Mouse (Mus musculus) myocyte (in vitro differentiated cells): ENCODE data around the gene Cebpg. TPM values are rescaled to one million over a fixed set of nuclear protein-coding genes. Genes with fewer than 3 reads are reported as not detected.

Source experiments
- H3K27me3 ChIP-seq: one replicate; pipeline ENCODE4 v1.6.1; 2011; ENCODE audit not compliant: control insufficient read depth, insufficient read depth, insufficient read length
- H3K36me3 ChIP-seq: one replicate; pipeline ENCODE4 v1.6.1; 2011; ENCODE audit not compliant: control insufficient read depth, insufficient read depth
- H3K4me2 ChIP-seq: one replicate; pipeline ENCODE4 v1.6.1; 2011; ENCODE audit warnings: low read depth, control low read depth
- H3K4me3 ChIP-seq: one replicate; pipeline ENCODE4 v1.5.1; 2011; ENCODE audit warnings: mild to moderate bottlenecking, control low read depth, moderate library complexity
- H3K79me2 ChIP-seq: one replicate; pipeline ENCODE4 v1.6.1; 2011; ENCODE audit not compliant: control insufficient read depth, insufficient read depth
- H3ac ChIP-seq: one replicate; pipeline ENCODE4 v1.6.1; 2011; ENCODE audit not compliant: control insufficient read depth, insufficient read length
- CEBPB ChIP-seq: IDR thresholded peaks from 2 replicates; pipeline ENCODE4 v1.6.1; 2011; ENCODE audit warnings: mild to moderate bottlenecking, moderate library complexity; ENCODE audit not compliant: poor library complexity, insufficient read depth, severe bottlenecking
- E2F4 ChIP-seq: IDR thresholded peaks from one replicate; pipeline ENCODE4 v1.6.1; 2011; ENCODE audit warnings: mild to moderate bottlenecking, control low read depth, moderate library complexity; ENCODE audit not compliant: insufficient read depth
- MAX ChIP-seq: IDR thresholded peaks from one replicate; pipeline ENCODE4 v1.6.1; 2011; ENCODE audit warnings: low read depth, mild to moderate bottlenecking, control low read depth
- MYOD1 ChIP-seq, 3 experiments: IDR thresholded peaks; one replicate each; pipeline ENCODE4 v1.6.1; 2011; ENCODE audit warnings: control low read depth in 2 of 3, low read depth in 2 of 3, mild to moderate bottlenecking in 2 of 3, moderate library complexity in 1 of 3; ENCODE audit not compliant: insufficient read length in 2 of 3, control insufficient read depth in 1 of 3
- MYOG ChIP-seq, 3 experiments: IDR thresholded peaks; one replicate each; pipeline ENCODE4 v1.6.1; 2011; ENCODE audit warnings: control low read depth in 2 of 3, low read depth in 2 of 3, mild to moderate bottlenecking in 2 of 3; ENCODE audit not compliant: insufficient read length in 2 of 3, control insufficient read depth in 1 of 3, insufficient read depth in 1 of 3
- POLR2A ChIP-seq: IDR thresholded peaks from one replicate; pipeline ENCODE4 v1.6.1; 2011; ENCODE audit warnings: low read depth, mild to moderate bottlenecking, control low read depth, moderate library complexity; ENCODE audit not compliant: insufficient read length
- POLR2AphosphoS2 ChIP-seq: IDR thresholded peaks from one replicate; pipeline ENCODE4 v1.6.1; 2011; ENCODE audit warnings: low read depth, control low read depth; ENCODE audit not compliant: insufficient read length
- REST ChIP-seq: IDR thresholded peaks from one replicate; pipeline ENCODE4 v1.6.1; 2011; ENCODE audit warnings: mild to moderate bottlenecking, control low read depth, moderate library complexity; ENCODE audit not compliant: insufficient read depth, insufficient read length
- SRF ChIP-seq: IDR thresholded peaks from one replicate; pipeline ENCODE4 v1.6.1; 2011; ENCODE audit warnings: low read depth; ENCODE audit not compliant: control insufficient read depth, insufficient read length
- TCF12 ChIP-seq: IDR thresholded peaks from one replicate; pipeline ENCODE4 v1.6.1; 2011; ENCODE audit warnings: mild to moderate bottlenecking, control low read depth; ENCODE audit not compliant: poor library complexity, insufficient read depth, severe bottlenecking
- TCF3 ChIP-seq: IDR thresholded peaks from one replicate; pipeline ENCODE4 v1.6.1; 2011; ENCODE audit warnings: low read depth, control low read depth; ENCODE audit not compliant: insufficient read length
- USF1 ChIP-seq: IDR thresholded peaks from one replicate; pipeline ENCODE4 v1.6.1; 2011; ENCODE audit warnings: low read depth, mild to moderate bottlenecking, control low read depth, moderate library complexity
- polyA plus RNA-seq: library from polyadenylated mRNA; unstranded; fragments of >200 nt; fragmentation: generic; extraction: Trizol; gene quantifications from one replicate; pipeline ENCODE4 v1.2.1, GENCODE M21; 2012; ENCODE audit warnings: missing spikeins

Gene Cebpg
- polyA plus RNA-seq, result 25.0 TPM

- peak within 1 kb of the TSS; percentile 99 for H3ac ChIP-seq
- TF ChIP-seq TCF3, result no peak
- peak in 1 of 3 experiments; percentile 22 for TF ChIP-seq MYOG (IDR thresholded peaks at IDR 0.05; ENCODE audit: control insufficient read depth in 1 of 3, insufficient read depth in 1 of 3, insufficient read length in 2 of 3, low read depth in 2 of 3)
- no peak for TF ChIP-seq CEBPB
- peak in 1 of 3 experiments; percentile 3 for TF ChIP-seq MYOD1 (IDR thresholded peaks at IDR 0.05; ENCODE audit: control insufficient read depth in 1 of 3, insufficient read length in 2 of 3, low read depth in 2 of 3)
- peak; percentile 19 for TF ChIP-seq E2F4
- TF ChIP-seq POLR2AphosphoS2, result peak; percentile 89
- TF ChIP-seq REST, result no peak
- peak; percentile 43 for TF ChIP-seq SRF
- no peak for TF ChIP-seq USF1
- TF ChIP-seq MAX, result no peak
- TF ChIP-seq POLR2A, result peak; percentile 82
- H3K4me3 ChIP-seq, result peak within 1 kb of the TSS; percentile 95
- H3K36me3 ChIP-seq, result peaks cover 13% of the 10 kb centered on the region
- no peaks in the 10 kb centered on the region for H3K27me3 ChIP-seq
- H3K79me2 ChIP-seq, result peaks cover 45% of the 10 kb centered on the region
- peak within 1 kb of the TSS; percentile 88 for H3K4me2 ChIP-seq
Measured at GRCm38 (mm10) chr7:35056436-35056864, at the start of gene Cebpg. Gene Cebpg (minus strand): TSS chr7:35056573.

GRCm38 (mm10) chr7:35099528-35099927, 43.2 kb upstream of the Cebpg start:
- H3K36me3 ChIP-seq, result no peaks in the 10 kb centered on the region
- no peak for TF ChIP-seq SRF
- no peak for TF ChIP-seq TCF12
- no peak for TF ChIP-seq CEBPB
- no peak for TF ChIP-seq REST
- TF ChIP-seq MAX, result no peak
- TF ChIP-seq POLR2AphosphoS2, result no peak
- TF ChIP-seq USF1, result no peak
- TF ChIP-seq POLR2A, result no peak
- TF ChIP-seq E2F4, result no peak
- no peak for TF ChIP-seq TCF3
- TF ChIP-seq MYOD1 (IDR thresholded peaks at IDR 0.05; ENCODE audit: control insufficient read depth in 1 of 3, insufficient read length in 2 of 3, low read depth in 2 of 3), result no peak
- no peak for TF ChIP-seq MYOG (IDR thresholded peaks at IDR 0.05; ENCODE audit: control insufficient read depth in 1 of 3, insufficient read depth in 1 of 3, insufficient read length in 2 of 3, low read depth in 2 of 3)

GRCm38 (mm10) chr7:35098777-35099176, 42.4 kb upstream of the Cebpg start:
- peak overlapping the region; percentile 20 for H3K4me2 ChIP-seq
- H3K79me2 ChIP-seq, result no peaks in the 10 kb centered on the region
- no peak for TF ChIP-seq SRF
- no peak for TF ChIP-seq TCF3
- no peak for TF ChIP-seq REST
- TF ChIP-seq POLR2AphosphoS2, result no peak
- no peak for TF ChIP-seq MAX
- TF ChIP-seq USF1, result no peak
- TF ChIP-seq MYOD1 (IDR thresholded peaks at IDR 0.05; ENCODE audit: control insufficient read depth in 1 of 3, insufficient read length in 2 of 3, low read depth in 2 of 3), result no peak
- no peak for TF ChIP-seq TCF12
- no peak for TF ChIP-seq E2F4
- TF ChIP-seq POLR2A, result no peak
- H3K27me3 ChIP-seq, result no peaks in the 10 kb centered on the region
- no peak overlapping the region for H3K4me3 ChIP-seq
- no peak overlapping the region for H3ac ChIP-seq
- H3K36me3 ChIP-seq, result no peaks in the 10 kb centered on the region

More at GRCm38 (mm10) chr7:35099528-35099927, 43.2 kb upstream of the Cebpg start:
- Histone ChIP-seq H3K27me3 (no peaks in the 10 kb centered on the region), H3K4me2 (no peak overlapping the region), H3K79me2 (no peaks in the 10 kb centered on the region), H3ac (no peak overlapping the region), H3K4me3 (no peak overlapping the region)

GRCm38 (mm10) chr7:35094975-35095678, 38.8 kb upstream of the Cebpg start:
- no peaks in the 10 kb centered on the region for H3K79me2 ChIP-seq
- no peaks in the 10 kb centered on the region for H3K36me3 ChIP-seq
- TF ChIP-seq SRF (no peak), MYOD1 (IDR thresholded peaks at IDR 0.05; ENCODE audit: control insufficient read depth in 1 of 3, insufficient read length in 2 of 3, low read depth in 2 of 3) (no peak), MAX (no peak)
- H3ac ChIP-seq, result no peak overlapping the region
- no peak overlapping the region for H3K4me2 ChIP-seq
- no peak overlapping the region for H3K4me3 ChIP-seq
- H3K27me3 ChIP-seq, result no peaks in the 10 kb centered on the region

- no peak for TF ChIP-seq TCF3
- no peak for TF ChIP-seq POLR2AphosphoS2
- TF ChIP-seq MYOG (IDR thresholded peaks at IDR 0.05; ENCODE audit: control insufficient read depth in 1 of 3, insufficient read depth in 1 of 3, insufficient read length in 2 of 3, low read depth in 2 of 3), result no peak
- TF ChIP-seq REST, result no peak
- TF ChIP-seq USF1, result no peak
- H3K36me3 ChIP-seq, result no peaks in the 10 kb centered on the region
- H3K27me3 ChIP-seq, result no peaks in the 10 kb centered on the region
- no peak overlapping the region for H3K4me3 ChIP-seq
- H3K79me2 ChIP-seq, result no peaks in the 10 kb centered on the region
- H3K4me2 ChIP-seq, result no peak overlapping the region
- no peak overlapping the region for H3ac ChIP-seq
Measured at GRCm38 (mm10) chr7:35090550-35090949, 34.2 kb upstream of the Cebpg start.
